Mouse (Mus musculus): Measurements from ENCODE around the gene Ddx4.

Ddx4 gene
- long read RNA-seq, experiment 1, partial matches to known transcripts: 2 of 2 reads
- long read RNA-seq, experiment 1, other reads (novel, unspliced or antisense): 0 of 2 reads
- long read RNA-seq, experiment 2: 0 reads

DNA sequence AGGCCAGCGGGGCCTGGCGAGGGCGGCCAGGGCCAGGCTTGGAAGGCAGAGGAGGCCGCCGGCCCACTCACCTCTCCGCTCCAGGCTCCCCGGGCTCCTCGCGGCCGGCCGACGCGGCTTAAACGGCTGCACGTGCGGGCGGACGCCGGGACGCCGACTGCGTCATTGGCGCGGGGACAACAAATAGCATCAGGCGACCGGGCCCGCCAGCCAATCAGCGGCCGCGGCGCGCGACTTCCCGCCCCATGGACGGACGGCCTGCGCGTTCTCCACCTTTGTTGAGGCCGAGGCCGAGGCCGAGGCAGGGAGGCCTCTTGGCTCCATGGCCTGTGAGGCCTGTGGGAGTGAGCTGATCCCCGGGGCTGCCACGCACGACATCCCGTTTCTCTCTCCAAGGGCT, at the start of gene Ddx4:
Gene Ddx4, minus strand, starts transcription at position 271 of the 400 bp plus-strand sequence.
- intact Hi-C loops (cut with DNase I): no loop called here

- intact Hi-C loops (cut with DNase I): no loop called here
Measured at GRCm38 (mm10) chr13:112701256-112701655, 49.0 kb upstream of the Ddx4 start.

GRCm38 (mm10) chr13:112695526-112696240, 43.4 kb upstream of the Ddx4 start:
- intact Hi-C loops (cut with DNase I): no loop called here

DNA sequence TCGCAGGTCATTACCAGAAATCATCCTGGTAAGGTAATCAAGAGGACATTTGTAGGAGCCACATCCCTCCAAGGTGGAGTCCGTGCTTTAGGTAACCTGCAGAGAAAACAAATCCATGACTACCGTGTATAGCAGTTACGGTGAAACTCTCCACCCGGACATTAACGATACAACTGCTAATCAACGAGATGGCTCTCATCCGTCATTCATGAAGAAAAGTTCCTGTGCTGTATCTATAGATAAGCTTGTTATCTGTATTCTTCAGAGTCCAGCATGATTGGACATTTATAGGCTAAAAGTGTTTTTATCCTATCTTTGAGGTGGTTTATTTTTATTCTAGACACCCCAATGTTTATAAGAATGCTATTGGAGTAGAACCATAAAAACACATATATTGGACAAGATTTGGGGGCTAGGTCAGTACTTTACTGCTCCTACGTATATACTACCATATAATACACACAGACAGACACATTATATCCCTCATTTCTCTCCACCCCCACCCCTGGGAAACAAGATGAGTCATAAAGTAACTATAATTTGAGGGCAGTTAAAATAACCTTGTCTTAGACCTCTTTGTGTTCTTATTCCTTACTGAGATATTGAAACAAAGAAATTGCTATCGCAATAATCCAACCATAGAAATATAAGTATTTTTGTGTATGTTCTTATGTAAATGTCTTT, 40.7 kb upstream of the Ddx4 start:
- intact Hi-C loops (cut with DNase I): no loop called here

DNA sequence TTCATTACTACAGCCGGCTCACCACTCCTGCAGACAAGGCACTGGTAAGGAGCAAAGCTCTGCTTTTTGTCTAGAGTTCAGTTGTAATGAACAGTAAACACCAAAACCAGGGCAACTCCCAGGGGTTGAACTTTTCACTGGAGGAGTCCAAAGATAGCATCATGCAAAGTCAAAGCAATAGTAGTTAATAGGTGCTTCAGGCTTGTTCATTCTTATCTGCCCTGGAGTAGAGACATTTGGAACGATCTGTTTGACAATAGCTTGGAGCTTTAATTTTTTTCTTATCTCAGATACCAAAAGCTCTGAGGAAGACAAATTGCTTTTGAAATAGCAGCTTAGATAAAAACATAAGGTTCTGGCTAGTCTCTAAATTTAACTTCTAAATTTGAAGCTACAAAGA, 33.9 kb upstream of the Ddx4 start:
- intact Hi-C loops (cut with DNase I): no loop called here

DNA sequence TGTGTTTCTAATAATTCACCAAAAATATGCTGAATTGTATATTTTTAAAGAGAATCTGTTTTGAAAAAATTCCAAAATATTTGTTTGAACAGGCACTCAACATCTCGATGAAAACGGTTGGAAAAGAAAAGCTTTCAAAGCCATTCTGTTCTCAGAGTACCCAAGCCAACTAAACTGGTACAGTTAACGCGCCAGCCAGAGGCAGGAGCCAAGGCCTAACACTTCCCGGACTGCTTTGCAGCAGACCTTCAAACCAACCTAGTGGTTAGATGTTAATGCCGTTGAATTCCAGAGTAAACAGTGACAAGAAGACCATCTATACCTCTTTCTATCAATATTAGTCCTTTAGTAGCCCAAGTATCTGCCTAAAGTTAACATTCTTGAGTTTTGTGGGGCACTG, 31.7 kb upstream of the Ddx4 start:
- intact Hi-C loops (cut with DNase I): no loop called here

GRCm38 (mm10) chr13:112683312-112683711, 31.0 kb upstream of the Ddx4 start:
- intact Hi-C loops (cut with DNase I): no loop called here

DNA sequence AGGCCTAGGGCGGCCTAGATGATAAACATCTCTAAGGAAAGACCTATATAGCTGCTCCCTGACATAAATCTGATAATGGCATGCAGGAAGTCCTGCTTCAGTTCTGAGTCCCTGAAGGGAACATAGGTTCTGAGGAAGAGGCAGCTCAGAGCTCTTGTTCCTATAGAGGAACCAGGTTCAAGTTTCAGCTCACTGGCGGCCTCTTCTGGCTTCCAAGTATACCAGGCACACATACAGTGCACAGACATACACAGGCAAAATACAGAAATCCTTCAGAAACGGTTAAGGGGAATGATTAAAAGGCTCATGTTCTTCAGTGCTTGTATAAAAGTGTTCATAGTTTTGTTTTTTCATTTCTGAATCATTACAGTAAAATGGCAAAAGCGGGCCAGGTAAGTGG, 25.9 kb upstream of the Ddx4 start:
- intact Hi-C loops (cut with DNase I): loop anchor here (5.0 kb wide), 1 partner anchor 189 kb away; no protein-coding TSS in a partner anchor

- intact Hi-C loops (cut with DNase I): loop anchor here (5.0 kb wide), 2 partner anchors 238 to 363 kb away; partner anchors contain the start of gene Cdc20b
Measured at GRCm38 (mm10) chr13:112673899-112674447, 21.7 kb upstream of the Ddx4 start.

GRCm38 (mm10) chr13:112672797-112673196, 20.5 kb upstream of the Ddx4 start:
- intact Hi-C loops (cut with DNase I): loop anchor here (5.0 kb wide), 2 partner anchors 240 to 365 kb away; partner anchors contain the start of gene Cdc20b

GRCm38 (mm10) chr13:112671708-112672107, 19.4 kb upstream of the Ddx4 start:
- intact Hi-C loops (cut with DNase I): loop anchor here (5.0 kb wide), 2 partner anchors 241 to 366 kb away; partner anchors contain the start of gene Cdc20b

- intact Hi-C loops (cut with DNase I): no loop called here
Measured at GRCm38 (mm10) chr13:112667215-112667614, 14.9 kb upstream of the Ddx4 start.

DNA sequence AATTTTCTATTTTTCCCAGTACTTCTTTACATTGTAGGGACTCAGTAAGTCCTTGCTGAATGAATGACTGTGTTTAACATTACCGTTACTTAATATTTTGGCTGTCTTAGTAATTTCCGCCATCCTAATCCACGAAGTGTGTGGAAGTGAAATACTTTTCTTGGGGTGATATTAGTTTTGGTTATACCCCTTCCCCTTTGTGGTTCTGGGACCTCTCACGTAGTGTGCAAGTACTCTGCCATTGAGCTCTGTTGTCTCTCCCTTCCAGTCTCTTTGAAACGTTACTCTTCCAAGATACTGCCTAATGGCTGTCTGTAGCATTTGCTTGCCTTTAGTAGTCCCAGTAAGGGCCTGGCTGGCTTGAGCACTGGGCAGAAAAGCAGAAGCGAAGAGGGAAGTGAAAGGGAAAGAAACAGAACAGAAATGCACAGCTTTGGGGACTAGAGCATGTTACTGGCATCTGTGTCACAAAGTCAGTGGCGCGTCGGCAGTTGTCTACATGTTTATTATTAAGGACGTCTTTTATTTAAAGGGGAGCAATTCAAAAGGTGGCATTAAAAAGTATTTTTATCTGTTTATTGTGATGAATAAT, 14.3 kb upstream of the Ddx4 start:
- intact Hi-C loops (cut with DNase I): no loop called here

- intact Hi-C loops (cut with DNase I): no loop called here
Measured at GRCm38 (mm10) chr13:112661687-112662086, 9.4 kb upstream of the Ddx4 start.

DNA sequence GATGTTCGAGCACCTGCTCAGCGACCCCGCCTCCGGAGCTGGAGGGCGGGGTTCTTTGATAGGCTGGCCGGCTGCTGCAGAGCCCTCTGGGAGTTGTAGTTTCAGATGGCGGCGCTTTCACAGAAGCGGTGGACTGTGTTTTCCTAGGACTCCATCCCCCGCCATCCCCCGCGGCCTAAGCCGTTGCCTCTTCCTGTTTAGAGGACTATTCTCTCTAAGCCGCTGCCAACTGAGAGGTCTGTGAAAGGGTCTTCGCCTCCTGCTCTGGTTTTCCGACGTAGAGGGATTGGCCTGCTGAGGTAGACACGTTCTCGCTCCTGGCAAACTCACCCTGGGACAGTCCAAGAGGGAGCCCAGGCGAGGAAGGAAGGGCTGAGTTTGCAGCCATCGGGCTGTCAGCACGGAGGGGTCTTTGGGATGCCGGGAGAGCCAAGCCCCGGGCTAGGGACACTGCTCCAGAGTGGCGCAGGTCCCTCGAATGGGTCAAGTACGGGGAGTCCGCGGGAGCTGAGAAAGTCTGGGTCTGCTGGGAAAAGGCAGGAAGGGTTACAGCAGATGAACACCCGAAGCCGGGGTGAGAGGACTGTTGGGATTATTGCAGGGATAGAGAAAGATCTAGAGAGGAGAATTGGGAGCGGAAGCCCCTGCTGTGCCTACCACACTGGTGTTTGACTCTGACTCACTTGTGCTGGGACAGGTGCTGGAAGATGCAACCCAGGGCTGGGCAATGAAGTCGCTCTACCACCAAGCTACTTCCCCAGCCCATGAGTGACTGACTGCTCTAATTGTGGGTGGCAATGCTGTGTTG, 8.5 kb upstream of the Ddx4 start, which contains the start of gene Slc38a9:
Gene Slc38a9, plus strand, starts transcription at position 178 of the 808 bp plus-strand sequence.
- intact Hi-C loops (cut with DNase I): no loop called here

DNA sequence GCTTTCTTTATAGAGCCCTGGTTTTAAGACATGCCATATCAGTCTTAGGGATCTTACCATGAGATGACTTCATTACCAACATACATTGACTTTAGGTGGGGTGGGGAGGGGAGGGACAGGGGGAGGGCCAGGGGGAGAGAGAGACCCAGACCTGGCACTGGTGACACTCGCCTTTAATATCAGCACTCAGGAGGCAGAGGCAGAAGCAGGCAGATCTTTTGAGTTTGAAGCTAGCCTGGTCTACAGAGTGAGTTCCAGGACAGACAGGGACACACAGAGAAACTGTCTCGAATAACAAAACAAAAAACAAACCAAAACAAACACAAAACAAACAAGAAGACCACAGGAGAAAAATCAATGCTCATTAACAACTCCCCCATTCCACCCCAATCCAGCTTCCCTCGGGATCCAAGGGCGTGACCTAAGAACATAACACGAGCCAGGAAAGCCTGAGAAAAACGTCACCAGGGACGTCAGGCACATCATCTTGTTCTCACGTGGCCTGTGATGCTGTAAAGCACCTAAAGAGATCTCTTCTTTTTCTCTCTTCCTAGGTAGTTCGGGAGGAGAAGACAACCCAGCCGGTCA, 7.8 kb upstream of the Ddx4 start:
- intact Hi-C loops (cut with DNase I): no loop called here

DNA sequence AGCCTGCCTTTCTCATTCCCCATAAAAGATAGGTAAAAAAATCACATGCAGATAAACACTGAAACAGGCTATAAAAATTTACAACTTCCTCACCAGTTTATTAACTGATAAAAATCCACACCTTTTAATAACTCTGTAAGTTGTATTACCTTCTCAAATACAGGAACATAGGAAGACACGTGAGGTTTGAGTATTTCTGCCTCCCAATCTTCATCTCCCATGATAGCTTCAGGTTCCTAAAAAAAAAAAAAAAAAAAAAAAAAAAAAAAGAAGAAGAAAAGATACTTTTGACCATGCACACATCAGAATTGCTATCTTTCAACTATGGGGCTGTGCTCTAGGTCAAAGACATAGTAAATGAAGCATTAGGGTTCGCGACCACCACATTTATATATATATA, 1.1 kb downstream of the Ddx4 start:
- intact Hi-C loops (cut with DNase I): no loop called here

DNA sequence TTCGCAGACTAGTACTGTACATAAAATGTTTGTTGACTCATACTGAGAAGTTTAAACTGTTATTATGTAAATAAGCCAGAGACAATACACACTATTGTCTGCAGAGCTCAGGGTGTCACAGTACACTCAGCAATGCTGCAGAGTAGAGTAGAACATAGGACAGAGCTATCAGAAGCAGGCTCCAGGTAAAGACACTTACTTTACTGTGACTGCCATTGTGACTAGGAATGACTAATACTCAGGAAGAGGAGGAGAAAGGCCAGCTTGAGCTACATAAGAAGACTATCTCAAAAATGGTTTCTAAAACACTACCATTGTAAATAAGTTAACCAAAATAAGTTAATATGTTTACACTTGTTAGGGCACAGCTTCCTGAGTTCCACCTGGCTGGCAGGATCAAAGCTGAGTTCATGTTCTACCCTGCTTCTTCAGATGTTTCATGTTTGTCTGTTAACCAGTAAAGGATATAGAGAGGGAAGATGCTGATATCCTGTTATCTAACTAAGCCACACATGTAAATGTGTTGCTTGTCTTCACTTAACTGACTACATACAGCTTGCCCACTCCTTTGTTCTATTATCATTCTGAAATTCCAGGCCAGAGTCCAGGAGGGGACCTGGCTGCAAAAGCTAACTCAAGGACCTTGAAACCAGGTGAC, 6.6 kb downstream of the Ddx4 start:
- intact Hi-C loops (cut with DNase I): loop anchor here (10.0 kb wide), 1 partner anchor 101 kb away; no protein-coding TSS in a partner anchor

- intact Hi-C loops (cut with DNase I): loop anchor here (10.0 kb wide), 1 partner anchor 100 kb away; no protein-coding TSS in a partner anchor
Measured at GRCm38 (mm10) chr13:112644996-112645395, 7.3 kb downstream of the Ddx4 start.

DNA sequence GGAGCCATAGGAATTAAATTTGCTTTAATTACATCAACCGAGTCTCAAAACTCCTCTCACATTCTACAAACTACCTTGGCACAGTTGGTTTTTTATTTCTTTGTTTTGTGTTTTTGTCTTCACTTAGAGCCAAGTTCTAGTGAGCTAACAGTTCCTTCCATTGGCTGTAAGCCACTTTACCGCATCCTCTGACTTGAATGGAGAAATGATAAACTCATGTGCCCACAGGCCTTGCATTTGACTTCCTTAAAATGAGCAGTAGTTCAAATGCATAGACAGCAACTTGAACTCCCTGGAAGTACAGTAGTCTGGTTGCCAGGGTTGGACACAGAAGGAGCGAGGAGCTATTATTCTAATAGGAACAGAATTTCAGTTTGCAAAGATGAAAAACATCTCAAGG, 9.4 kb downstream of the Ddx4 start:
- intact Hi-C loops (cut with DNase I): loop anchor here (10.0 kb wide), 1 partner anchor 98 kb away; no protein-coding TSS in a partner anchor
